Mouse (Mus musculus): ENCODE measurements around the gene Gm12216.

DNA sequence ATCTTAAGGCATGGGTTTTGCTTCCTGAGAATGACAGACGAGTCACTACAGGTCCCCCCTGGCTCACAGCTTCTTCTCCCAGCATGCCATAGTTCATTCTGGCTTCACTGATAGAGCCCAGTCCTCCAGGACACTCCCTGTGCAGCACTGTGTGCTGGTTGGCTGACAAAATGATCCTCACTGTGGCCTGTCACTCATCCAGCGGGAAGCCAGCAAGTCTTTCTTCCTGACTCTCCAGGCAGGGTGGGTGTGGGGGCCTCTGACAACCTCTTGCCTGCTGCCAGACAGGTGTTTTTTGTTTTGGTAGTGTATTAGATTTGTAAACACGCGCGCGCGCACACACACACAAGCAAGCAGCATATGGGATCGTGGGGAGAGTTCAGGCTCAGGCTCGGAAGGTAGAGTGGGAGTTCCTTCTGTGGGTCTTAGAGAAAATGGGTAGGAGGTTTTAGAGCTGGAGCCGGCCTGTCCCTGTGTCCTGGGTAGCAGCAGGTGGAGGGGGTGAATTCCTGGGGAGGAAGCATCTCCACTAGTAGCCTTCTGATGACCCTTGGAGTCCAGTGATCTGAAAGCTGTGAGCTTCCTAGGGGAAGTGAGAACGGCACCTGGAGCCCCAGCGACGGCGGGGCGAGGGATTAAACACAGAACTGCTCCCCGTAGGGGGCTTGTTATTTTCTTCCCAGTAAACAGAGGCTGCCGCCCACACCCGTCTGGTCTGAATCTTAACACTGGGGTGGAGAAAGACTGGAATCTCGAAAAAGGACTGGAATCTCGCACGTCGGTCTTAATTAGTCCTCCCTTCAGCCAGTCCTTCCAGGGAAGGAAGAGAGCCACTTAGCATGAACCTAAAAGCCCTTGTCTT lies 99.3 kb downstream of the Gm12216 start:
- TF ChIP-seq POLR2A (IDR thresholded peaks at IDR 0.05; ENCODE audit: insufficient read length, low read depth) (no peak), POLR2AphosphoS2 (IDR thresholded peaks at IDR 0.05; ENCODE audit: insufficient read length, low read depth) (no peak), MAX (IDR thresholded peaks at IDR 0.05; ENCODE audit: low read depth) (no peak)

Data from myocyte (in vitro differentiated cells).